Mouse (Mus musculus): ENCODE data around the gene Ndufb7.

- TF ChIP-seq CTCF (IDR thresholded peaks at IDR 0.05; ENCODE audit: low read depth), result 0 out of 2 replicates have a peak, but pooled peaks have one; percentile 21
- no peak for TF ChIP-seq EP300 (IDR thresholded peaks at IDR 0.05; ENCODE audit: low read depth)
These were observed 6.8 kb downstream of the Ndufb7 start for GRCm38 (mm10) chr8:83573140-83573875.
